Mouse (Mus musculus): ENCODE results near the gene Impad1. TPM values are rescaled to one million over a fixed set of nuclear protein-coding genes. Genes with fewer than 3 reads are reported as not detected.

The Impad1 gene
- polyA plus RNA-seq, 1 experiment from 2014 or later: 33.5 TPM

GRCm38 (mm10) chr4:4722081-4722480, 71.1 kb downstream of the Impad1 start:
- no peaks in the 10 kb centered on the region for H3K9me3 ChIP-seq (ENCODE audit: control insufficient read depth, low read length)
- no peaks in the 10 kb centered on the region for H3K4me1 ChIP-seq (replicated peaks; ENCODE audit: control insufficient read depth, insufficient read depth, low read length)
- no peaks in the 10 kb centered on the region for H3K27me3 ChIP-seq (ENCODE audit: control insufficient read depth, insufficient read depth, low read depth, low read length)
- WGBS: 42% methylated on average over 1 of the region's 1 CpGs
- H3K36me3 ChIP-seq (ENCODE audit: control insufficient read depth, insufficient read depth, low read length): no peaks in the 10 kb centered on the region
- H3K4me3 ChIP-seq (ENCODE audit: low read length): no peak overlapping the region
- H3K4me2 ChIP-seq (ENCODE audit: low read depth, low read length): no peak overlapping the region
- no peak overlapping the region for H3K27ac ChIP-seq (ENCODE audit: low read length)
- no peak for ATAC-seq (ENCODE audit: low read depth)
- no peak overlapping the region for H3K9ac ChIP-seq (ENCODE audit: low read length)

GRCm38 (mm10) chr4:4717763-4718347, 75.3 kb downstream of the Impad1 start:
- H3K4me3 ChIP-seq (ENCODE audit: low read length): no peak overlapping the region
- no peak overlapping the region for H3K9ac ChIP-seq (ENCODE audit: low read length)
- H3K4me1 ChIP-seq (replicated peaks; ENCODE audit: control insufficient read depth, insufficient read depth, low read length): no peaks in the 10 kb centered on the region
- no peaks in the 10 kb centered on the region for H3K36me3 ChIP-seq (ENCODE audit: control insufficient read depth, insufficient read depth, low read length)
- no peak overlapping the region for H3K4me2 ChIP-seq (ENCODE audit: low read depth, low read length)
- no peaks in the 10 kb centered on the region for H3K9me3 ChIP-seq (ENCODE audit: control insufficient read depth, low read length)
- H3K27ac ChIP-seq (ENCODE audit: low read length): no peak overlapping the region
- no peak for ATAC-seq (ENCODE audit: low read depth)
- H3K27me3 ChIP-seq (ENCODE audit: control insufficient read depth, insufficient read depth, low read depth, low read length): no peaks in the 10 kb centered on the region
- WGBS: 52% methylated on average over 4 of the region's 4 CpGs

Measured in lung, embryonic 16.5 days (tissue).